Mouse (Mus musculus): Measurements from ENCODE around the gene Olfr1100. TPM values are rescaled to one million over a fixed set of nuclear protein-coding genes. Genes with fewer than 3 reads are reported as not detected.

The Olfr1100 gene
- polyA plus RNA-seq, 1 experiment = not detected

- TF ChIP-seq CEBPB (IDR thresholded peaks at IDR 0.05; ENCODE audit: insufficient read depth, poor library complexity, severe bottlenecking) (no peak), REST (IDR thresholded peaks at IDR 0.05; ENCODE audit: insufficient read depth, insufficient read length) (no peak), SRF (IDR thresholded peaks at IDR 0.05; ENCODE audit: control insufficient read depth, insufficient read length, low read depth) (no peak), USF1 (IDR thresholded peaks at IDR 0.05; ENCODE audit: low read depth) (no peak), MYOG (IDR thresholded peaks at IDR 0.05; ENCODE audit: control insufficient read depth in 1 of 3, insufficient read depth in 1 of 3, insufficient read length in 2 of 3, low read depth in 2 of 3) (no peak), MAX (IDR thresholded peaks at IDR 0.05; ENCODE audit: low read depth) (no peak), MYOD1 (IDR thresholded peaks at IDR 0.05; ENCODE audit: control insufficient read depth in 1 of 3, insufficient read length in 2 of 3, low read depth in 2 of 3) (no peak), POLR2AphosphoS2 (IDR thresholded peaks at IDR 0.05; ENCODE audit: insufficient read length, low read depth) (no peak), POLR2A (IDR thresholded peaks at IDR 0.05; ENCODE audit: insufficient read length, low read depth) (no peak)
- no peaks in the 10 kb centered on the region for H3K27me3 ChIP-seq (ENCODE audit: control insufficient read depth, insufficient read depth, insufficient read length)
- H3K36me3 ChIP-seq (ENCODE audit: control insufficient read depth, insufficient read depth) = no peaks in the 10 kb centered on the region
Measured at GRCm38 (mm10) chr2:86926557-86926956, 53.2 kb downstream of the Olfr1100 start.

More at GRCm38 (mm10) chr2:86926557-86926956, 53.2 kb downstream of the Olfr1100 start:
- H3K4me2 ChIP-seq (ENCODE audit: low read depth) = no peak overlapping the region
- H3ac ChIP-seq (ENCODE audit: control insufficient read depth, insufficient read length) = no peak overlapping the region
- H3K4me3 ChIP-seq = no peak overlapping the region
- H3K79me2 ChIP-seq (ENCODE audit: control insufficient read depth, insufficient read depth) = no peaks in the 10 kb centered on the region

Other genes starting within 250 kb of the Olfr1100 start
- not detected for gene Olfr1089, start 246.3 kb downstream of the Olfr1100 start, polyA plus RNA-seq (2012; fragmentation: generic; extraction: Trizol)
- not detected for gene Olfr1090, start 221.0 kb downstream of the Olfr1100 start, polyA plus RNA-seq (2012; fragmentation: generic; extraction: Trizol)
- not detected for gene Olfr1093, start 197.5 kb downstream of the Olfr1100 start, polyA plus RNA-seq (2012; fragmentation: generic; extraction: Trizol)
- gene Olfr141, start 169.9 kb downstream of the Olfr1100 start, polyA plus RNA-seq (2012; fragmentation: generic; extraction: Trizol) = not detected
- gene Olfr1094, start 155.3 kb downstream of the Olfr1100 start, polyA plus RNA-seq (2012; fragmentation: generic; extraction: Trizol) = not detected
- gene Olfr1095, start 128.3 kb downstream of the Olfr1100 start, polyA plus RNA-seq (2012; fragmentation: generic; extraction: Trizol) = not detected
- gene Gm13723, start 105.2 kb downstream of the Olfr1100 start, polyA plus RNA-seq (2012; fragmentation: generic; extraction: Trizol) = not detected
- gene Olfr1097, start 87.7 kb downstream of the Olfr1100 start, polyA plus RNA-seq (2012; fragmentation: generic; extraction: Trizol) = not detected
- gene Olfr1098, start 55.4 kb downstream of the Olfr1100 start, polyA plus RNA-seq (2012; fragmentation: generic; extraction: Trizol) = not detected
- not detected for gene Olfr1099, start 19.3 kb downstream of the Olfr1100 start, polyA plus RNA-seq (2012; fragmentation: generic; extraction: Trizol)
- not detected for gene Olfr1101, start 11.3 kb upstream of the Olfr1100 start, polyA plus RNA-seq (2012; fragmentation: generic; extraction: Trizol)
- gene Olfr1102, start 18.4 kb upstream of the Olfr1100 start, polyA plus RNA-seq (2012; fragmentation: generic; extraction: Trizol) = not detected
- gene Olfr1104, start 47.1 kb upstream of the Olfr1100 start, polyA plus RNA-seq (2012; fragmentation: generic; extraction: Trizol) = not detected
- not detected for gene Olfr1105, start 56.6 kb upstream of the Olfr1100 start, polyA plus RNA-seq (2012; fragmentation: generic; extraction: Trizol)
- not detected for gene Olfr1106, start 72.3 kb upstream of the Olfr1100 start, polyA plus RNA-seq (2012; fragmentation: generic; extraction: Trizol)
- not detected for gene Olfr1107, start 95.9 kb upstream of the Olfr1100 start, polyA plus RNA-seq (2012; fragmentation: generic; extraction: Trizol)
- not detected for gene Olfr1109, start 116.1 kb upstream of the Olfr1100 start, polyA plus RNA-seq (2012; fragmentation: generic; extraction: Trizol)
- gene Olfr259, start 134.6 kb upstream of the Olfr1100 start, polyA plus RNA-seq (2012; fragmentation: generic; extraction: Trizol) = not detected
- not detected for gene Olfr1110, start 160.3 kb upstream of the Olfr1100 start, polyA plus RNA-seq (2012; fragmentation: generic; extraction: Trizol)
- gene Olfr1111, start 172.7 kb upstream of the Olfr1100 start, polyA plus RNA-seq (2012; fragmentation: generic; extraction: Trizol) = not detected
- gene Olfr1112, start 207.8 kb upstream of the Olfr1100 start, polyA plus RNA-seq (2012; fragmentation: generic; extraction: Trizol) = not detected
- not detected for gene Olfr1113, start 229.0 kb upstream of the Olfr1100 start, polyA plus RNA-seq (2012; fragmentation: generic; extraction: Trizol)

Data from myocyte (in vitro differentiated cells).